Mouse (Mus musculus): Measurements from ENCODE around the gene Htr1a. TPM values are rescaled to one million over a fixed set of nuclear protein-coding genes. Genes with fewer than 3 reads are reported as not detected.

The Htr1a gene
- not detected for polyA plus RNA-seq (2015; fragmentation: Illumina TruSeq; extraction: RNeasy Lipid Tissue Mini Kit (QIAGEN cat#74804); ENCODE audit: insufficient read depth, low replicate concordance)

GRCm38 (mm10) chr13:105443339-105443738 is at the start of gene Htr1a:
Gene Htr1a (plus strand): TSS chr13:105443639.

Other genes starting within 250 kb of the Htr1a start
- gene Rnf180, start 148.8 kb upstream of the Htr1a start, polyA plus RNA-seq (2015; fragmentation: Illumina TruSeq; extraction: RNeasy Lipid Tissue Mini Kit (QIAGEN cat#74804); ENCODE audit: insufficient read depth, low replicate concordance), result 3.4 TPM

All from spleen, adult 10 weeks (tissue).